Mouse (Mus musculus) regulatory T cell (primary cell): ENCODE measurements at regions not wholly inside any gene's neighbourhood (a gene's known extent, or its start where the extent isn't known, plus 50 kb on each side); places are given as distances from the start of the nearest gene placed in this dataset.

ENCODE experiments used
- in situ Hi-C: fragments of 300-600 bp; cut with MboI, MseI; formaldehyde crosslinking; loops from one replicate; pipeline ENCODE4 v1.15.1; 2025; ENCODE audit warnings: high pct_unique_total_duplicates

DNA sequence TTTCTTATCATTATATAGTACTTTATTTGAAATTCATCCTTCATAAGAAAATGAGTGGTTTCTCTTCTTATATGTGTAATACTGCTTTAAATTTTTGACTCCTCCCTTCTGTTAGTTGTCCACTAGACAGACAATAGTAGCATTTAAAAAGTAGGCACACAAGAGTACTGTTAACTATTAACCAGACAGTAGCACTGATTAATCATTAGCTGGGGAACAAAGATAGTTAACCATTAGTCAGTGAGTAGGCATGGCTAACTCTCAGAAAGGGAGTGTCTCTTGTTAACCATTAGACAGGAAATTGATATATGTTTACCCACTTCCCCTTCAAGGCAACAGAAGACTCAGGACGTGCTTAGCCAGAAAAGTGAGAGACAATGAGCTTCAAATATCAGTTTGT, 769.0 kb upstream of the Cypt1 start:
- in situ Hi-C loops = loop anchor here (10.0 kb wide), 1 partner anchor 281 kb away; no protein-coding TSS in a partner anchor
